Mouse (Mus musculus) G1E (cell line): ENCODE measurements around the gene Chdh.

Experiments
- CTCF ChIP-seq: IDR thresholded peaks from 2 replicates; pipeline ENCODE4 v1.5.1; 2012; ENCODE audit warnings: low read depth, low read length, inconsistent platforms, mixed read lengths
- GATA1 ChIP-seq: IDR thresholded peaks from 2 replicates; pipeline ENCODE4 v1.6.1; 2012; ENCODE audit warnings: borderline replicate concordance, low read length, inconsistent platforms, mixed read lengths
- POLR2AphosphoS5 ChIP-seq: IDR thresholded peaks from 2 replicates; pipeline ENCODE4 v1.6.1; 2012; ENCODE audit warnings: low read depth, low read length, inconsistent platforms; ENCODE audit not compliant: insufficient replicate concordance

DNA sequence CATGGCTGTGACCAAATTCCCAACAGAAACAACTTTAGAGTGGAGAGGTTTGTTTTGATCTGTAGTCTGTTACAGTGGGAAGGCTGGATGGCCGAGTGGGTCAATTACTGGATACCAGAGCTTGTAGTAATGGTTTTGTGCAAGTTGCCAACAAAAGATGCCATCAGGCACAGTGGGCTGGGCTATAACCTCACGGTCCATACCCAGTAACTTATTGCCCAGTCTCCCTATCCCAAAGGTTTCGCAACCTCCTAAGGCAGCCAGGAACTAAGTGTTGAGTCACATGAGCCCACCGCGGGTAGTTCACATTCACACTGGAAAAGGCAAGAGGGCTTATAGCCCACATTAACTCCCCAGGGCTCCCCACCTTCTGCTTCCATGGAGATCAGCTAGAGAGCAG is 7.8 kb downstream of the Chdh start:
- TF ChIP-seq CTCF (no peak), POLR2AphosphoS5 (no peak), GATA1 (no peak)
